Mouse (Mus musculus): ENCODE data around the gene 2310030G06Rik.
A peak's percentile ranks its signal among the peaks of the same experiment; 100 is the strongest.

The 2310030G06Rik gene

DNA sequence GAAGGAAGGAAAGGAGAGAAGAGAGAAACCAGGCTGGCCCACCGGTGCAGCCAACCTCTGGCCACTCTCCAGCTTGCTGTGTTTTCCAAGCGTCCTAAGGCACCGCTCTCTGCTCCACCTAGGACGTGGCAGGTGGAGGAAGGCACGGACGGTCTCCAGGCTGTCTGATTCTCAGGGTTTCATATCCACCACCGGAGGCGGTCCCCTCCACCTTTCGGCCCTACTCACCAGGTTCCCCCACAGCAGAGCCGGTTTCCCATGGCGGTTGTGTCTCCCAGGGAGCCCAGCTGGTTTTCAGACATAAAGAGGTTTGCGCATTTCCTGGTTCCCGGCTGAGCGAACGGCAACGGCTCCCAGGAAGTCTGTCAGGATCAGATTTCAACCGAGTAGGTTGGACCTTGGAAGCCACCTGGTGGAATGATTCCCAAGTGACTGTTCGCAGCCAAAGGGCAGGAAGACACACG is at the start of gene 2310030G06Rik:
Gene 2310030G06Rik, minus strand, starts transcription at position 323 of the 464 bp plus-strand sequence.
- peak; percentile 56 for DNase-seq (ENCODE audit: low read depth, low spot score)

DNA sequence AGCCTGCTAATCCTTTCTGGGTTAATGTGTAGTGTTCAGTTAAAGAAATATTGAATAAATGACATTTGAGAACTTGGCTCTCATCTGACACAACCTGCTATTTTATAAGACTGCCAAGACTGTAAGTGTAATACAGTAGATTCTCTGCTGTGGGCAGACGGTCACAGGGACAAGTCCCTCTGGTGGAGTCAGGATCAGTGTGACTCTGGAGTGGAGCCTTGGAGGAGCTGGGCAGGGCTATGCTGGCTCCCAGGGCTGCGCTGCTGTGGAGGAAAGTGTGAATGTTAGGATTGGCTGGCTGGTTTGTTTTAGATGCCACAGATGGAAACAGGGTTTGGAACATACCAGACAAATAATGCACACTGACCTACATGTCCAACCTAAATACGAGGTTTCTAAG is 48.9 kb upstream of the 2310030G06Rik start:
- DNase-seq (ENCODE audit: low read depth, low spot score), result no peak

DNA sequence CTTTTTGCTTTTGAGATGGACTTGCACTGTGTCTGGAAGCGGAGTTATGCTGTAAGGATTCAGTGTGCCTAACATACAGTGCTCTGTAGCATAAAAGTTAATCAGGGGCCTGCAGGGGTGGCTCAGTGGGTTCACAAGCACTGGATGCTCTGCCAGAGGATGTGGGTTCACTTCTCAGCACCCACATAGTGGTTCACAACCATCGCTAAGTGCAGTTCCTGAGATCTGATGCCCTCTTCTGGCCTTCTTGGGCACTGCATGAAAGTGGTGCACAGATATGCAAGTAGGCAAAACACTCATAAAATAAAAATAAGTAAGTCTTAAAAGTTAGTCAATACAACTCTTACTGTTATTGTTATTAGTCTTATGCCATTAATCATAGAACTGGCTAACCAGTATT is 35.8 kb upstream of the 2310030G06Rik start:
- no peak for DNase-seq (ENCODE audit: low read depth, low spot score)

- no peak for DNase-seq (ENCODE audit: low read depth, low spot score)
Measured at GRCm38 (mm10) chr9:50776162-50776760, 29.9 kb upstream of the 2310030G06Rik start.

GRCm38 (mm10) chr9:50775662-50776126 is 29.4 kb upstream of the 2310030G06Rik start:
- peak; percentile 16 for DNase-seq (ENCODE audit: low read depth, low spot score)

- peak; percentile 90 for DNase-seq (ENCODE audit: low read depth, low spot score)
Measured at GRCm38 (mm10) chr9:50774991-50775612, 28.8 kb upstream of the 2310030G06Rik start, which contains the start of the genes Alg9 and 1110032A03Rik. Alg9 (plus strand) TSS chr9:50775019. 1110032A03Rik (minus strand) TSS chr9:50775520.

GRCm38 (mm10) chr9:50774026-50774462 is 27.7 kb upstream of the 2310030G06Rik start:
- DNase-seq (ENCODE audit: low read depth, low spot score), result no peak

DNA sequence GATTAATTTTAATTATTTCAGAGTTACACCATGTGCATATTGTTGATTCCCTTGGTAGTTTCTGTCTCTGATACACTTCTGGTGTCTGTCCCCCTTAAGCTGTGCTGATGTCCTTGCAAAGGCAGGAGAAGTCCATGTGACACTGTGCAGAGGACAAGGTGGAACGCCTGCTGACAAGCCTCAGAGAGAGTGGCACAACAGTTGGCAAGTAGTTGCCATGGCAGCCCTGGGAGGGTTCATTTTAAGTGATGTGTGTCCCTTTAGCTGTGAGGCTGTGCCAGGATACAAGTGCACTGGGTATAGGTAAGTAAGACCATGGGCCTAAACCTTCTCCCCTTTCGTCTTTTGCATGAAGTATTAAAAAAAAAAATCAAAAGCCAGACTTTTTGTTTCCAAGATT is 23.7 kb upstream of the 2310030G06Rik start:
- DNase-seq (ENCODE audit: low read depth, low spot score), result no peak

- peak; percentile 98 for DNase-seq (ENCODE audit: low read depth, low spot score)
Measured at GRCm38 (mm10) chr9:50768107-50769002, 22.0 kb upstream of the 2310030G06Rik start, which contains the start of gene Fdxacb1. Fdxacb1 (plus strand) TSS chr9:50768236.

GRCm38 (mm10) chr9:50767531-50768106 is 21.3 kb upstream of the 2310030G06Rik start:
- DNase-seq (ENCODE audit: low read depth, low spot score), result no peak

GRCm38 (mm10) chr9:50763331-50763730 is 17.0 kb upstream of the 2310030G06Rik start:
- no peak for DNase-seq (ENCODE audit: low read depth, low spot score)

GRCm38 (mm10) chr9:50761520-50762243 is 15.3 kb upstream of the 2310030G06Rik start:
- DNase-seq (ENCODE audit: low read depth, low spot score), result no peak

DNA sequence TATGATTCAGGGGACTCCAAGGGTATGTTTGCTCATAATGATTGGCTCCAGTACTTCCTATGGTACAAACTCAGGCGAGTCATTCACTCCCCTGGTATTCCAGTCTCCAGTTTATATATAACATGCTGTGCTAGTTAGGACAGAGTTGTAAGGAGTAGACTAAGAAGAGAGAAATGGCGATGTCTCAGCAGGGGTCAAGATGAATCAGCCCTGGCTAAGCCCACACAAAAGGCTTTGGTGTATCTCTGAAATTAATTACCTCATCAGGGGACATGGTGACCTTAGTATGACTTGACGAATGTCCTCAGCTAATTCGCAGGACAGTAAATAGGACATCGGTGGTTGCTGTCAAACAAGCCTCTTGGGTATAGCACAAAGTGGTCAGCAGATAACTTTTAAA is 10.4 kb upstream of the 2310030G06Rik start:
- DNase-seq (ENCODE audit: low read depth, low spot score), result no peak

GRCm38 (mm10) chr9:50753947-50754346 is 7.6 kb upstream of the 2310030G06Rik start:
- DNase-seq (ENCODE audit: low read depth, low spot score), result no peak

DNA sequence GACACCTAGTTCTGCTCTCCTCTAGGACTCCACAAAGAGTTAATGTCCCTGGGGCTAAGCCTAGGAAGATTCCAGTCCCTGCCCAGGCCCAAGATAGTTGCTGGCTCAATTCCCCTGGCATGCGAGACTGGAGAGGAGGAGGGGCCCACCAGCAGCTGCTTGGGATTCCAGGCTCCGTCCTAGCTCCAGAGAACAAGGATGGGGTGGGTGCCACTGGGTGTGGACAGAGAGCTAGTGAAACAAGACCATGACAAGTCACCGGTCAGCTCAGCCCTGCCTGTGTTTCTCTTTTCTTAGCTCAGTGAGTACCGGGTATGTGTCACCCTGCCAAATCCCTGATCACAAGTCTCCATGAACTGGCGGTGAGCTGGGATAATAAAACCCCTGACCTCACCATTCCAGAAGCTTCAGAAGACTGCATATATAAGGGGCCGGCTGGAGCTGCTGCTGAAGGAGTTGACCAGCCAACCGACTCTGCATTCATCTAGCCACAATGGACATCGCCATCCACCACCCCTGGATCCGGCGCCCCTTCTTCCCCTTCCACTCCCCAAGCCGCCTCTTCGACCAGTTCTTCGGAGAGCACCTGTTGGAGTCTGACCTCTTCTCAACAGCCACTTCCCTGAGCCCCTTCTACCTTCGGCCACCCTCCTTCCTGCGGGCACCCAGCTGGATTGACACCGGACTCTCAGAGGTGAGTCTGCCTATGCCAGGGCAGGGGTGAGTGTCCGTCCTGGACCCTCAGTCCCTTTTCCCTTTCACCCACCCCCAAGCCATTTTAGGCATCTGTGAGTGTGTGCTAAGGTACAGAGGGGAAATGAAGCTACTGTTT is 6.7 kb upstream of the 2310030G06Rik start:
- DNase-seq (ENCODE audit: low read depth, low spot score), result no peak

DNA sequence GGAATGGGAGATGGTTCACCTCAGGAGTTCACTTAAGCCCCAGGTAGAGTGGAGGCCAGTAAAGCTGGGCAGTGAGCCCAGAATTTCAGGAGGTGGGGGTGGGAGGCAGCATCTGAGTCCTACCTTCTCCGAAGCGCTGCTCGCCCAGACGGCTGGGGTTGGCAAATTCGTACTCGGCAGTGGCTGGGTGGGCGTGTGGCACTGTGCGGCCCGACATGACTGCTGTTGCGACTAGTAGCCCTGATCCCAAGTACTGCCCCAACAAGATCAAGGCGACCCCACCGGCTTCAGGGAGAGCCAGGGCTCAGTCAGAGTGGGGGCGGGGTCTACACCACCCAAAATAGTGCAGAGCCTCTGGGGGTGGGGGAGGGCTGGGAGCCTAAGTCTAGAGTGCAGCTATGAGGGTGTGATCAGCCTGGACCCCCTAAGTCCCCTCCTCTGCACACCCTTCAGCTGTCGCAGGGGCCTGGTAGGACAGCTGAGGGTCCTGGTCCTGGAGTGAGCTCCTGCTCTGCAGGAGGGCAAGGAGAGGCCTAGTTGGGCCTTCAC is 5.8 kb upstream of the 2310030G06Rik start, which contains the start of gene Hspb2:
Gene Hspb2, minus strand, starts transcription at position 301 of the 549 bp plus-strand sequence.
- DNase-seq (ENCODE audit: low read depth, low spot score), result no peak

- DNase-seq (ENCODE audit: low read depth, low spot score), result no peak
Measured at GRCm38 (mm10) chr9:50751323-50751722, 5.0 kb upstream of the 2310030G06Rik start, which contains the start of gene Cryab. Cryab (plus strand) TSS chr9:50751325.

DNA sequence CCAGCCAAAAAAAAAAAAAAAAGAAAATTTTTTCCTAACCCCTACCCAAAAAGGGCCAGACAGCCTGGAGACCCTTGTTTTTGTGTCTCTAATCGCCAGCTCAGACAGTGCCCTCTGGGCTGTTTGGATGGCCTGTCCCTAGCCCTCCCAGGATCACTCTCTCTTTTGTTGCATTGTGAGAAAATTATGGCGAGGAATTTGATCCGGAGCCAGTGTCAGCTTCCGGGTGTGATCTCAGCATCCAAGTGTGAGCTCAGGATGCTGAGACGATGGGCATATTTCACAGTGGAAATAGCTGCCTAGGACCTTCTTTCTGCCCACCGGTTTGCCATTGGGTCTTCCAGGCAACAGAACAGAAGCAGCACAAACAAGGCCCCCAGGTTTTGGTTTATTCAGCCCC is 4.4 kb upstream of the 2310030G06Rik start:
- DNase-seq (ENCODE audit: low read depth, low spot score), result no peak

GRCm38 (mm10) chr9:50745806-50746205 is 530 bp downstream of the 2310030G06Rik start:
- DNase-seq (ENCODE audit: low read depth, low spot score), result no peak

All from forelimb bud, embryonic 11.5 days (tissue).